Mouse (Mus musculus) spleen, adult 2 months (tissue): Measurements from ENCODE around the gene Dock10. TPM values are rescaled to one million over a fixed set of nuclear protein-coding genes. Genes with fewer than 3 reads are reported as not detected.

Source experiments
- DNase-seq, 2 experiments: peaks; one replicate each; pipeline versions ENCODE4 v3.0.0 to v3.0.0-alpha.2; 2012 to 2021; ENCODE audit warnings: low spot score in 2 of 2, low read depth in 1 of 2
- H3K27ac ChIP-seq: fragments of 200-500 bp; 2 replicates; pipeline ENCODE4 v1.5.1; 2012; ENCODE audit warnings: low read length, inconsistent platforms; ENCODE audit not compliant: insufficient read depth
- H3K27me3 ChIP-seq: fragments of 200-500 bp; 2 replicates; pipeline ENCODE4 v1.6.1; 2012; ENCODE audit warnings: mild to moderate bottlenecking, moderate library complexity, low read length, inconsistent platforms; ENCODE audit not compliant: control insufficient read depth, insufficient read depth
- H3K36me3 ChIP-seq: fragments of 200-500 bp; 2 replicates; pipeline ENCODE4 v1.6.1; 2012; ENCODE audit warnings: mild to moderate bottlenecking, low read length, inconsistent platforms; ENCODE audit not compliant: control insufficient read depth, insufficient read depth
- H3K4me1 ChIP-seq: fragments of 200-500 bp; 2 replicates; pipeline ENCODE4 v1.6.1; 2011; ENCODE audit warnings: inconsistent platforms; ENCODE audit not compliant: control insufficient read depth, insufficient read depth, insufficient read length
- H3K4me3 ChIP-seq: fragments of 200-500 bp; 2 replicates; pipeline ENCODE4 v1.5.1; 2011; ENCODE audit warnings: mild to moderate bottlenecking, inconsistent platforms; ENCODE audit not compliant: insufficient read depth, insufficient read length; ENCODE audit errors: extremely low read depth
- CTCF ChIP-seq: fragments of 200-500 bp; IDR thresholded peaks from 2 replicates; pipeline ENCODE4 v1.5.1; 2011; ENCODE audit warnings: mild to moderate bottlenecking, inconsistent platforms; ENCODE audit not compliant: insufficient read depth, insufficient read length, insufficient replicate concordance; ENCODE audit errors: extremely low read depth
- POLR2A ChIP-seq: fragments of 200-500 bp; IDR thresholded peaks from 2 replicates; pipeline ENCODE4 v1.6.1; 2011; ENCODE audit warnings: low read depth, low read length, inconsistent platforms
- WGBS: fragments of 180-500 bp; shearing (Covaris S2); methylation state at CpG from one replicate; pipeline ENCODE4 v1.1.7; 2018; 5-methylcytosine and 5-hydroxymethylcytosine counted together
- polyA plus RNA-seq: library from polyadenylated mRNA; depleted of rRNA; stranded (reverse); fragments of >200 nt; gene quantifications from 2 replicates; pipeline ENCODE4 v1.2.3, GENCODE M21; 2012

Dock10 gene
- polyA plus RNA-seq, 1 experiment: 28.5 TPM

DNA sequence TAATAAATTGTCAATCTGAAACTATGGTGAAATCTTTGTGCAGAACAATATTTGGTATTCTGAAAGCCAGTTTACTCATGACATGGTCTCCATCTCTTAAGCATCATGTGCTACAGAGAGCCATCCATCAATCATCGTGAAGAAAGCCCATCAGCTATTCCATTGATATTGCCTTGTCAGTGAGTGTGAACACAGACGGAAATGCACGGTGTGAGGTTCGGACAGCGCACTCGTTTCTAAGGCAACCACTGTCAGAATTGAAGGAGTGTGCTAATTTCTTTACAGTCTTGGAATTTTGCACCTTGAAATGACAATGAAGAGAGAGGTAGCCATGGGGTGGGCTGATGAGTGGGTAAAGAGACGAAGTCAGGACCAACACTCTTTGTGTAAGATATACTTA is 259.1 kb downstream of the Dock10 start:
- 90% methylated on average over 7 of the region's 7 CpGs for WGBS
- no peaks in the 10 kb centered on the region; the same call in 1 of the 2 replicates for H3K4me1 ChIP-seq

DNA sequence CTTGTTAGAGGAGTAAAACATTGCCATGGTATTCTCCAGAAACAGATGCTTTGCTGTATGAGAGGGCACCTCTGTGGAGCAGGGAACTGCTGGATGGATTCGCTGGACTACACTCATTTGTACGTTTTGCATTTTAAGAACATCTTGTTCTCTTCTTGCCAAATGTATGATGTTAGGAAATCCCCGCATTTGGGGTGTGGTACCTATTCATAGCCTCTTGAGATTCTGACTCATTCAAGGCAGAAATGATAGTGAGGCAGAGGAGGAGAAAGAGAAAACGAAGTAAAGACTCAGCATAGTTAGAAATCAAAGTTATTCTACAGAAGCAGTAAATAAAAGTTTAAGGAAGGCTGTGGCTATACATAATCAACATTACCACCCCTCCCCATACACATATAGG is 262.0 kb downstream of the Dock10 start:
- H3K27ac ChIP-seq: no peak overlapping the region
- no peak overlapping the region for H3K4me3 ChIP-seq
- WGBS: 63% methylated on average over 4 of the region's 4 CpGs
- no peak for DNase-seq
- TF ChIP-seq CTCF: no peak
- TF ChIP-seq POLR2A: no peak
- no peaks in the 10 kb centered on the region; the same call in 1 of the 2 replicates for H3K4me1 ChIP-seq
- H3K36me3 ChIP-seq: peaks cover 3% of the 10 kb centered on the region
- H3K27me3 ChIP-seq: no peaks in the 10 kb centered on the region

More for the DNA sequence above, 259.1 kb downstream of the Dock10 start:
- H3K4me3 ChIP-seq: no peak overlapping the region
- TF ChIP-seq POLR2A: no peak
- no peak for TF ChIP-seq CTCF
- no peak overlapping the region for H3K27ac ChIP-seq
- peaks cover 25% of the 10 kb centered on the region for H3K36me3 ChIP-seq
- H3K27me3 ChIP-seq: no peaks in the 10 kb centered on the region
- DNase-seq: no peak

DNA sequence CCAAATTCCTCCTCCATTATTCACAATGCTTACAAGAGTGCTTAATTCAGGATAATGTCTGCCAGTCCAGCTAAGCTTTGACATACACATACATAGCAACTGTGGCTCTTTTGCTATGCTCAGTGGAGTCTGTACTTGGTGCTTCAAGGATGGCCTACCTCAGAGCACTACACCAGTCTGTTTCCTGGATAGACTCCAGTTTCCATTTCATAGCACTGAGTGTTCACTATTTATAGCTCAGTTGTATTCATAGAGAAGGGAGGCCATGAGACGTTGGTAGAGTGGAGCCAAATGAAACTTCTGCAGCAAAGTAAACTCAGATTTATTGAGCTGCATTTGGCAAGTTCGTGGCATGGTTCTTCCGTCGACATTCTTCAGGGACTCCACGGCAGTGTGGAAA is 274.9 kb downstream of the Dock10 start:
- Histone ChIP-seq H3K4me1 (no peaks in the 10 kb centered on the region), H3K4me3 (no peak overlapping the region), H3K36me3 (no peaks in the 10 kb centered on the region), H3K27ac (no peak overlapping the region), H3K27me3 (no peaks in the 10 kb centered on the region)
- TF ChIP-seq CTCF (no peak), POLR2A (no peak)
- WGBS: 82% methylated on average over 5 of the region's 5 CpGs
- DNase-seq: no peak

DNA sequence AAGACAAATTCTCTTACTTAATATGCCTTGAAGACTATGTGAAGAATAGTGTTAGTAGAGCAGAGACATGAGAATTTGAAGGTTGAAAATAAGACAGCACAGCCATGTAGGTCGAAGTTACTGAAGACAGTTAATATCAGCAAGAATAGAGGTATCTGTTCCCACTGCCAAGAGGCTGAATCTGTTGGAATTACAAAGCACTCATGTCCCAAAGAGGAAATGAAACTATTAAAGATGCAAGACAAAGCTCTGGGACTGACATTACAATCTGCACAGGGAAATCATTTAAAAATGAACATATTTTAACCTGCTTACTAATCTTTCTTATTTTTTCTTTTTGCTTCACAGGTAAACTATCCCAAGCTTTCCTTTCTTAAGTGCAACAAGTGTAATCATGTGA is 283.4 kb downstream of the Dock10 start:
- Histone ChIP-seq H3K27me3 (no peaks in the 10 kb centered on the region), H3K27ac (no peak overlapping the region), H3K36me3 (no peaks in the 10 kb centered on the region), H3K4me3 (no peak overlapping the region), H3K4me1 (no peaks in the 10 kb centered on the region)
- DNase-seq: no peak
- TF ChIP-seq POLR2A: no peak
- WGBS: 76% methylated on average over 1 of the region's 1 CpGs

DNA sequence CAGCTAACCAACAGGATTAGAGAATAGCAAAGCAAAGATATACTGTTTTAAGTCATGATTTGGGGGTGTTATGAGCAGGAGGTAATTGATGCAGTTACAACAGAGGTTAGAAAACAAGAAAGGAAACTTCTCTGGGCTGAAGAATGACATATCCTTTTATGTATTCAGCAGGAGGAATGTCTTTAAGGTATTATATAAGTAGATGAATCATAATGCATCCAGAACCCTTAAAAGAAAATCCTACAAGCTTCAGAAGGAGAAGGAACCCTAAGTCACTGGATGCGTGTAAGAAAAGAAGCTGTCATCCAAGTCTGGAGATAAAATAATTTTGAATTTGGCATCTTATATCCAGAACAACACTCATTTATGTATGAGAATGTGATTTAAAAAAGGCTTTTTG is 285.9 kb downstream of the Dock10 start:
- no peak for DNase-seq
- Histone ChIP-seq H3K36me3 (no peaks in the 10 kb centered on the region), H3K27ac (no peak overlapping the region), H3K27me3 (no peaks in the 10 kb centered on the region), H3K4me1 (no peaks in the 10 kb centered on the region), H3K4me3 (no peak overlapping the region)
- TF ChIP-seq POLR2A (no peak), CTCF (no peak)
- WGBS: 93% methylated on average over 1 of the region's 1 CpGs

DNA sequence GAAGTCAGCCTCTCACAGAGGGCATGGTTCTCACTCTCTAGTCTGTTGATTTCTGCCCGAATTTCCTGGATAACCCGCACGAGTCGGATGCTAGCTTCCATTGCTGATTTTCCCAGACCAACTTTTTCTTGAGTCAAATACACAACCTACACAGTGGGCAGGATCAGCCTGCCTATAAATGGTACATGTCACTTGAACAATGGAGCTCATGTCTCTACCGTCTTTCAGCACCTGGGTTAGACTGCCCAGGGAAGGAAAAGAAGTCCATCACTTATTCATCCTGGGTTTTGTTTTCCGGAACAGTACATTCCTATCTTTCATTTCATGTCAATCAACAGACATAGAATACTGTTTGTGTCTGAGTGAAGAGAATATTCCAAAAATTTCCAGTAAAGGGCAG is 297.0 kb downstream of the Dock10 start, which contains the start of gene Gm45261:
Gm45261 (minus strand) TSS at position 101 of the 400 bp plus-strand sequence.
- H3K4me3 ChIP-seq: no peak within 1 kb of the TSS
- H3K27me3 ChIP-seq: no peaks in the 10 kb centered on the region
- H3K4me1 ChIP-seq: no peaks in the 10 kb centered on the region
- no peak within 1 kb of the TSS for H3K27ac ChIP-seq
- no peak for DNase-seq
- 83% methylated on average over 6 of the region's 6 CpGs for WGBS
- TF ChIP-seq CTCF (no peak), POLR2A (no peak)
- H3K36me3 ChIP-seq: no peaks in the 10 kb centered on the region

DNA sequence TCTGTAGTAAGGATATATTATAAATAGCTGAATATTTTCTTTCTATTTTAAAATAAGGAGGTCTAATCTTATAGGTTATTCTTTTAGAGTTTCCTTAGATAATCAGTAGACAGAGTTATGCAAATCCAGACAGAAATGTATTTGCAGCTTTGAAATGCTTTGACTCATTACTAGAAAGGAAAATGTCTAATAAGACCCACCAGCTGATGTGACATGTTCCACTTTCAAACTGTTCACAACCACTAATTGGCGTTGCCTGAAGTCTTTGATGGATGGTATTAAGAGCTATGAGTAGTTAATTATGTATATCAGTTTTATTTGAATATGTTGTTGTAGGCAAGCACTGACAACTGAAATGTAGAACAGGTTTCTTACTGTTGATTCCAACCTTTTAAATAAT is 298.4 kb downstream of the Dock10 start:
- H3K4me3 ChIP-seq: no peak overlapping the region
- DNase-seq: no peak
- 85% methylated on average over 1 of the region's 1 CpGs for WGBS
- no peak for TF ChIP-seq CTCF
- TF ChIP-seq POLR2A: no peak
- H3K4me1 ChIP-seq: no peaks in the 10 kb centered on the region
- H3K27ac ChIP-seq: no peak overlapping the region
- no peaks in the 10 kb centered on the region for H3K36me3 ChIP-seq
- no peaks in the 10 kb centered on the region for H3K27me3 ChIP-seq

DNA sequence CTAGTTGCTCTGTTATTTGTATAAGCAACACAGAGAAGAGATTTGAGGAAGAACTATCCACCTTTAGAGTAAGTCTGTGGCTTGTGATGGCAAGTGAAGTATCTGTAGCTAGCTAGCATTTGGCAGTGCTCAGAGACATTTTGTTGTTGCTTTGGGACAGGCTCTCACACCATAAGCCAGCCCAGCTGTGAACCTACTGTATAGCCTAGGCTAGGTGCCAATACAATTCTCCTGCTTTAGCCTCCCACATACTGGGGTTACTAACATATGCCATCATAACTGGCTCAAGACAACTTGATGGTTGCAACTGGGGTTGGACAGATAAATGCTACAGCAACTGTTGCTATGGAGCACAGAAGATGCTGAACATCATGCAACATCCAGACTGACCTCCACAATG is 298.9 kb downstream of the Dock10 start:
- no peak for TF ChIP-seq POLR2A
- no peak for TF ChIP-seq CTCF
- Histone ChIP-seq H3K27me3 (no peaks in the 10 kb centered on the region), H3K4me3 (no peak overlapping the region), H3K4me1 (no peaks in the 10 kb centered on the region), H3K27ac (no peak overlapping the region), H3K36me3 (no peaks in the 10 kb centered on the region)
- no peak for DNase-seq
